Mouse (Mus musculus): ENCODE measurements at regions not wholly inside any gene's neighbourhood (a gene's known extent, or its start where the extent isn't known, plus 50 kb on each side); places are given as distances from the start of the nearest gene placed in this dataset.

DNA sequence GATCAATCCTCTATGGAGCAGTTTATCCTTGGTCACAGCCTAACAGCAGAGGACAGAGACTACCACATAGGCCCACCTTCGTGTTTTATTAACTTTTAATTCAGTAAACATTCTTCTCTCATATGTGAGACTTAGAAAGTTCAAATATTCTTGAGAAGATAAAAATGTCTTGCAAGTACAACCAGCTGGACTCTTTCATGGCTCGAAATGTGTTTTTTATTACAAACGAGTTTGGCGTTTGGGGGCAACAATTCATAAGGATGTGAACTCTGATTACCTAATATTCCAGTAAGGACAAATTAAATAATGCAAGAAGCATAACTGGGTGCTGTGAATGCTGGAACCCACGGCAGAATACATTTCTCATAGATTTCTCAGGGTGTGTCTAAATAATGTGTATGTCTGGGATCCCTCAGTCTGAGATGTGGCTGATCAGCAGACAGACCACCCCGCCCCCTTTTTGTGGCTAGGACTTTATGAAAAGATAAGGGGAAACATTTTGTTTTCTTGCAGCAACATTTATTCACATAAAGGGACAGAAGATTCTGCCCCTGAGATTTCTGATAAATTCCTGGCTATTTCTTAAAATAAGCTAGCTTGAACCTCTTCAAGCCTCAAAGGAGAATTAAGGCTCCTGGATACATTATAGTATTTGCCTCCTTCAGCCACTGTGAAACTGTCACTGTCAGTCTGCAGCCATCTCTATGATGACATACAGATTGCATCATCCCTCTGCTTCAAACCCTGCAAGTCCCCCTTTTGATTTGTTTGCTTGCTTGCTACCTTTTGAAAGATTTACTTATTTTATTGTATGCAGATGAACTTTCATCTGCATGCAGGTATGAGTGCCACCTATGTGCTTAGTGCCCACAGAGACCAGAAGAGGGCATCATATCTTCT is 69.2 kb upstream of the Gucy1a1 start:
- intact Hi-C loops (cut with DNase I), result no loop called here
- no peak for DNase-seq (ENCODE audit: low spot score)

DNA sequence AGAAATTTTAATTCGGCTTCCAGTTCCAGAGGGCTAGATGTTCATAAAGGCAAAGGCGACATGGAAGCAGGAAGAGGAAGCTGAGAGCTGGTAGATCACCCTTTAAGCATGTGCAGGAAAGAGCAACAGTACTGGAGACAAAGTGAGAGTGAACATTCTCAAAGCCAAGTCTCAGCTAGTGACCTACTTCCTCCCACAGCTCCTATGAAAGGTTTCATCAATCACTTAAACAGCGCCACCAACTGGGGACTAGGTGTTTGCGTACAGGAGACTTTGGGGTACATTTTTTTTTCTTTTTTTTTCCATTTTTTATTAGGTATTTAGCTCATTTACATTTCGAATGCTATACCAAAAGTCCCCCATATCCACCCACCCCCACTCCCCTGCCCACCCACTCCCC is 61.7 kb upstream of the Gucy1a1 start:
- DNase-seq (ENCODE audit: low spot score), result no peak
- intact Hi-C loops (cut with DNase I), result no loop called here

All from heart, postnatal 25 days (tissue).